Mouse (Mus musculus) ES-E14 (cell line): ENCODE results near the gene Prdx6b. TPM values are rescaled to one million over a fixed set of nuclear protein-coding genes. Genes with fewer than 3 reads are reported as not detected.

ENCODE experiments used
- DNase-seq: peaks from one replicate; pipeline ENCODE4 v3.0.0-alpha.2; 2013; ENCODE audit warnings: low read depth, low spot score
- H3K27ac ChIP-seq: 2 replicates; pipeline ENCODE4 v1.5.1; 2012; ENCODE audit warnings: low read depth, mild to moderate bottlenecking, low read length, moderate library complexity, mixed read lengths; ENCODE audit not compliant: poor library complexity, insufficient read depth, severe bottlenecking
- H3K36me3 ChIP-seq: 2 replicates; pipeline ENCODE4 v1.6.1; 2012; ENCODE audit warnings: mild to moderate bottlenecking, low read length, moderate library complexity, mixed read lengths; ENCODE audit not compliant: control insufficient read depth, poor library complexity, insufficient read depth, severe bottlenecking
- H3K4me1 ChIP-seq, 2 experiments: fragments of 150-350 bp in 1 of 2; sonication (generic) in 1 of 2; 2 replicates each; pipeline ENCODE4 v1.6.1; 2012; ENCODE audit warnings: low read length in 2 of 2, mild to moderate bottlenecking in 1 of 2, mixed read lengths in 1 of 2; ENCODE audit not compliant: control insufficient read depth in 2 of 2, insufficient read depth in 2 of 2, poor library complexity in 1 of 2
- H3K4me3 ChIP-seq, 2 experiments: fragments of 150-350 bp in 1 of 2; sonication (generic) in 1 of 2; 2 replicates each; pipeline ENCODE4 v1.5.1; 2012; ENCODE audit warnings: low read length in 2 of 2, low read depth in 1 of 2, mild to moderate bottlenecking in 1 of 2, mixed read lengths in 1 of 2; ENCODE audit not compliant: insufficient read depth in 1 of 2, poor library complexity in 1 of 2, severe bottlenecking in 1 of 2
- H3K9ac ChIP-seq: 2 replicates; pipeline ENCODE4 v1.6.1; 2012; ENCODE audit warnings: low read depth, mild to moderate bottlenecking, low read length, mixed read lengths; ENCODE audit not compliant: poor library complexity, insufficient read depth, severe bottlenecking
- H3K9me3 ChIP-seq: fragments of 150-350 bp; sonication (generic); 2 replicates; pipeline ENCODE4 v1.6.1; 2012; ENCODE audit warnings: low read depth, mild to moderate bottlenecking, low read length; ENCODE audit not compliant: control insufficient read depth, insufficient read depth
- CHD2 ChIP-seq: IDR thresholded peaks from 2 replicates; pipeline ENCODE4 v1.6.1; 2014; ENCODE audit warnings: mild to moderate bottlenecking, low read depth, low read length, inconsistent platforms
- HCFC1 ChIP-seq: IDR thresholded peaks from 2 replicates; pipeline ENCODE4 v1.6.1; 2012; ENCODE audit warnings: low read length, inconsistent platforms, borderline replicate concordance; ENCODE audit not compliant: insufficient read depth
- MAFK ChIP-seq: IDR thresholded peaks from 2 replicates; pipeline ENCODE4 v1.6.1; 2014; ENCODE audit warnings: mild to moderate bottlenecking, low read depth, low read length, inconsistent platforms; ENCODE audit not compliant: insufficient read depth
- ZC3H11A ChIP-seq: IDR thresholded peaks from 2 replicates; pipeline ENCODE4 v1.6.1; 2012; ENCODE audit warnings: low read depth, mild to moderate bottlenecking, inconsistent platforms, low read length, borderline replicate concordance
- ZNF384 ChIP-seq: IDR thresholded peaks from 2 replicates; pipeline ENCODE4 v1.6.1; 2012; ENCODE audit warnings: low read depth, low read length, inconsistent platforms
- in situ Hi-C, 2 experiments: fragments of 600-800 bp; cut with MboI; formaldehyde crosslinking; loops; one replicate each; pipeline ENCODE4 v1.15.1; 2025; ENCODE audit warnings: low sequenced_read_pairs in 2 of 2, inconsistent platforms in 1 of 2; ENCODE audit not compliant: unreplicated experiment in 2 of 2
- total RNA-seq: library from RNA; depleted of rRNA; stranded (reverse); fragments of 300-350 nt; gene quantifications from 2 replicates; pipeline ENCODE4 v1.2.3, GENCODE M21; 2012; rRNA removed

Gene Prdx6b
- total RNA-seq, 1 experiment: not detected

DNA sequence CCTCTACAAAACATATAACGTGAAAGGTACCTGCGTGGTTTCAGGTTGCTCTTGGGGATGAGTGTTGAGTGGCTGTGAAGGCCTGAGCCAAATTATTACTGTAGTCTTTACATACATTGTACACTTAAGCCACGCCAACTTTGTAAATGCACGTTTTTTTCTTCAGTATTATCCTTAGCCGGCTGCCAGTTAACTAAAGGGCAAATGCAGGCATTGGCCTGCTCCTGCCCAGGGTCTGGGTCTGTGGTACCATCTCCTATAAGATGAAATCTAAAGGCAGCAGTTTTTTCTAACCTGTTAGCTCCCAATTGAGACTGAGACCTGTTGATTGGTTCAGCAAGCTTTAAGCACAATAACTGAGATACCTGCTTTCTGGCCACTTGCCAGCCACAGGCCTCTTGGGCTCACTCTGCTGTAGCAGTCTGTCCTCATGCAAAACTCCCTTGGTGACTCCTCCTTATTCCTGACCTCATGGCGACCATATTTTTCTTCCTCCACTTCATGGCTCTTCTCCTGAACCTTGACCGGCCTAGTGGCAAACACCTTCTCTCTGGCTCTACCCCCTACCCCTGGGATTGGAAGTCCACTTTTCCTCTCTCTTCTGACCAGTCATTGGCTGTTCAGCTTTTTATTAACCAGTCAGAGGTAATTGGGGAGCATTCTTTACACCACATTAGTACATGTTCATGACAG lies 36.8 kb downstream of the Prdx6b start:
- TF ChIP-seq ZC3H11A: no peak
- no peak for TF ChIP-seq HCFC1
- no peak for TF ChIP-seq CHD2
- no peak for TF ChIP-seq ZNF384
- no peak for TF ChIP-seq MAFK
- peaks cover 12% of the 10 kb centered on the region for H3K36me3 ChIP-seq
- no peak for DNase-seq
- H3K4me1 ChIP-seq: no peaks in the 10 kb centered on the region
- H3K27ac ChIP-seq: no peak overlapping the region
- no peak overlapping the region for H3K4me3 ChIP-seq
- no peak overlapping the region for H3K9ac ChIP-seq
- no peaks in the 10 kb centered on the region for H3K9me3 ChIP-seq
- in situ Hi-C loops: no loop called here

DNA sequence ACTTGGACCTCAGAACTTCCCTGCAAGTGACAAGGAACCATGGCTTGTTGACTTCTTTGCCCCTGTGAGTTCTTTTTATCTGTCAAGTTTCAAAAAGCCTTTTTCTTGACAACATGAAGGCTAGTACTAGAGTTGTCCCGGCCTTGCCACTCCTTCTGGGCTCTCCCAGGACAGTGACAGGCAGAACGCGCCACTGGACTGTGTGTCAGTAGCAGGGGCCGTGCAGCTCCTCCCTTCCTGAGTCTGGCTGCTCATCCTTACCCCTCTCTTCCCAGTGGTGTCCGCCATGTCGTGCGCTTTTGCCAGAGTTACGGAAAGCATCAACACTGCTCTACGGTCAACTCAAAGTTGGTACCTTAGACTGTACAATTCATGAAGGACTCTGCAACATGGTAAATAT lies 48.3 kb downstream of the Prdx6b start:
- in situ Hi-C loops: no loop called here
- TF ChIP-seq CHD2: no peak
- TF ChIP-seq ZNF384: no peak
- TF ChIP-seq MAFK: no peak
- no peak for TF ChIP-seq ZC3H11A
- TF ChIP-seq HCFC1: no peak
- H3K36me3 ChIP-seq: peaks cover 12% of the 10 kb centered on the region

More for the DNA sequence above, 48.3 kb downstream of the Prdx6b start:
- no peaks in the 10 kb centered on the region for H3K4me1 ChIP-seq
- no peak overlapping the region for H3K9ac ChIP-seq
- H3K9me3 ChIP-seq: no peaks in the 10 kb centered on the region
- no peak overlapping the region for H3K4me3 ChIP-seq
- DNase-seq: no peak
- H3K27ac ChIP-seq: no peak overlapping the region

Other genes with a start within 250 kb of the Prdx6b start
- gene Pde1a, start 163.0 kb upstream of the Prdx6b start, total RNA-seq: 0.31 and 0.37 TPM in 2 replicates
- 78.3 and 78.4 TPM in 2 replicates for gene Dnajc10, start 23.0 kb downstream of the Prdx6b start, total RNA-seq
- 0.11 and 0.98 TPM in 2 replicates for gene Frzb, start 155.2 kb downstream of the Prdx6b start, total RNA-seq